Comparison of ENCODE assay signal across 8 mouse cellular contexts in genomic region chr13:46162025-46162374, GRCm38 (mm10).
A peak's percentile ranks its signal among the peaks of the same experiment; 100 is the strongest.
DNase-seq lines count a peak whose midpoint lies in the region; ATAC-seq and TF ChIP-seq lines count a peak whose summit lies in the region.

No protein-coding gene starts in this region.

- peak overlapping the region; percentile 42; the same call in 1 of the 2 replicates for H3K9ac ChIP-seq in embryonic facial prominence, embryonic 12.5 days
- no peak overlapping the region for H3K9ac ChIP-seq in kidney, embryonic 14.5 days (ENCODE audit: low read depth, low read length)
- H3K9ac ChIP-seq in limb, embryonic 14.5 days (ENCODE audit: low read depth, low read length, severe bottlenecking): peak overlapping the region; percentile 45

- H3K4me1 ChIP-seq in embryonic facial prominence, embryonic 12.5 days: peaks cover 14% of the 10 kb centered on the region
- H3K4me1 ChIP-seq in heart, embryonic 10.5 days: peaks cover 9% of the 10 kb centered on the region; the same call in 1 of the 2 replicates
- H3K4me1 ChIP-seq in kidney, embryonic 14.5 days (ENCODE audit: control insufficient read depth, insufficient read depth, low read length): peaks cover 5% of the 10 kb centered on the region; the same call in 1 of the 2 replicates
- peaks cover 9% of the 10 kb centered on the region for H3K4me1 ChIP-seq in limb, embryonic 14.5 days (ENCODE audit: control insufficient read depth, insufficient read depth, low read length)

- WGBS in embryonic facial prominence, embryonic 12.5 days: 3% methylated on average over 10 of the region's 10 CpGs
- WGBS in heart, embryonic 10.5 days: 5% methylated on average over 10 of the region's 10 CpGs
- WGBS in kidney, embryonic 14.5 days: under 1% methylated on average over 10 of the region's 10 CpGs
- WGBS in limb, embryonic 14.5 days: 3% methylated on average over 10 of the region's 10 CpGs

- no peaks in the 10 kb centered on the region for H3K9me3 ChIP-seq in embryonic facial prominence, embryonic 12.5 days
- H3K9me3 ChIP-seq in heart, embryonic 10.5 days: no peaks in the 10 kb centered on the region
- no peaks in the 10 kb centered on the region for H3K9me3 ChIP-seq in kidney, embryonic 14.5 days (ENCODE audit: control insufficient read depth, low read length)
- H3K9me3 ChIP-seq in limb, embryonic 14.5 days (ENCODE audit: control insufficient read depth, low read length): no peaks in the 10 kb centered on the region

- DNase-seq in 3134 (ENCODE audit: extremely low read depth, insufficient read length, low spot score): peak; percentile 35
- DNase-seq in adrenal gland, postnatal 25 days: peak; percentile 64
- peak; percentile 87 for DNase-seq in heart, embryonic 10.5 days (ENCODE audit: low spot score)
- peak; percentile 79 for DNase-seq in limb, embryonic 14.5 days (ENCODE audit: low spot score)
- DNase-seq in splenic B cell, adult 2 months (ENCODE audit: low read depth, low spot score): peak; percentile 74

- TF ChIP-seq POLR2A in limb, embryonic 14.5 days (IDR thresholded peaks at IDR 0.05; ENCODE audit: borderline replicate concordance, extremely low read depth, insufficient read depth, insufficient read length): no peak
- TF ChIP-seq POLR2A in myocyte (IDR thresholded peaks at IDR 0.05; ENCODE audit: insufficient read length, low read depth): no peak

- no peak overlapping the region for H3ac ChIP-seq in myocyte (ENCODE audit: control insufficient read depth, insufficient read length)

- H3K4me3 ChIP-seq in embryonic facial prominence, embryonic 12.5 days: peak overlapping the region; percentile 29
- peak overlapping the region; percentile 27 for H3K4me3 ChIP-seq in heart, embryonic 10.5 days
- H3K4me3 ChIP-seq in kidney, embryonic 14.5 days (ENCODE audit: low read length): peak overlapping the region; percentile 24
- peak overlapping the region; percentile 31 for H3K4me3 ChIP-seq in limb, embryonic 14.5 days (replicated peaks; ENCODE audit: low read length)
- H3K4me3 ChIP-seq in myocyte: no peak overlapping the region

- no peak overlapping the region for H3K27ac ChIP-seq in embryonic facial prominence, embryonic 12.5 days
- H3K27ac ChIP-seq in heart, embryonic 10.5 days: no peak overlapping the region
- H3K27ac ChIP-seq in kidney, embryonic 14.5 days (ENCODE audit: low read depth, low read length): no peak overlapping the region
- H3K27ac ChIP-seq in limb, embryonic 14.5 days (replicated peaks; ENCODE audit: low read depth, low read length): no peak overlapping the region

- peak; percentile 68; the same call in 1 of the 2 replicates for ATAC-seq in embryonic facial prominence, embryonic 12.5 days (ENCODE audit: insufficient number of reproducible peaks, insufficient read depth, low FRiP score, low TSS enrichment)
- ATAC-seq in kidney, embryonic 14.5 days (ENCODE audit: low FRiP score, low TSS enrichment): peak; percentile 52; the same call in 1 of the 2 replicates
- peak; percentile 77 for ATAC-seq in limb, embryonic 14.5 days (ENCODE audit: low FRiP score, low read depth)

- H3K36me3 ChIP-seq in embryonic facial prominence, embryonic 12.5 days: no peaks in the 10 kb centered on the region
- H3K36me3 ChIP-seq in heart, embryonic 10.5 days: no peaks in the 10 kb centered on the region
- no peaks in the 10 kb centered on the region for H3K36me3 ChIP-seq in kidney, embryonic 14.5 days (ENCODE audit: control insufficient read depth, insufficient read depth, low read length)
- H3K36me3 ChIP-seq in limb, embryonic 14.5 days (ENCODE audit: control insufficient read depth, insufficient read depth, low read length): no peaks in the 10 kb centered on the region
- H3K36me3 ChIP-seq in myocyte (ENCODE audit: control insufficient read depth, insufficient read depth): no peaks in the 10 kb centered on the region
- no peaks in the 10 kb centered on the region for H3K36me3 ChIP-seq in splenic B cell, adult 2 months (ENCODE audit: control insufficient read depth, insufficient read depth, low read length, poor library complexity, severe bottlenecking)

- H3K4me2 ChIP-seq in embryonic facial prominence, embryonic 12.5 days (replicated peaks): peak overlapping the region; percentile 53
- peak overlapping the region; percentile 46 for H3K4me2 ChIP-seq in kidney, embryonic 14.5 days (replicated peaks; ENCODE audit: low read depth, low read length)
- peak overlapping the region; percentile 56 for H3K4me2 ChIP-seq in limb, embryonic 14.5 days (replicated peaks; ENCODE audit: low read depth, low read length, severe bottlenecking)
- peak overlapping the region; percentile 78 for H3K4me2 ChIP-seq in myocyte (ENCODE audit: low read depth)

- H3K27me3 ChIP-seq in embryonic facial prominence, embryonic 12.5 days: no peaks in the 10 kb centered on the region
- H3K27me3 ChIP-seq in heart, embryonic 10.5 days (ENCODE audit: insufficient read depth, poor library complexity, severe bottlenecking): no peaks in the 10 kb centered on the region
- no peaks in the 10 kb centered on the region for H3K27me3 ChIP-seq in kidney, embryonic 14.5 days (ENCODE audit: control insufficient read depth, insufficient read depth, low read length)
- H3K27me3 ChIP-seq in limb, embryonic 14.5 days (ENCODE audit: control insufficient read depth, insufficient read depth, low read length): no peaks in the 10 kb centered on the region
- no peaks in the 10 kb centered on the region for H3K27me3 ChIP-seq in myocyte (ENCODE audit: control insufficient read depth, insufficient read depth, insufficient read length)
- H3K27me3 ChIP-seq in splenic B cell, adult 2 months (ENCODE audit: control insufficient read depth, insufficient read depth, low read length, poor library complexity, severe bottlenecking): no peaks in the 10 kb centered on the region

- no peaks in the 10 kb centered on the region for H3K79me2 ChIP-seq in myocyte (ENCODE audit: control insufficient read depth, insufficient read depth)

TF ChIP-seq in myocyte, 11 proteins besides CTCF, POLR2A, EP300 and RAD21:
- TF ChIP-seq POLR2AphosphoS2 (IDR thresholded peaks at IDR 0.05; ENCODE audit: insufficient read length, low read depth): no peak
- no peak for TF ChIP-seq MAX (IDR thresholded peaks at IDR 0.05; ENCODE audit: low read depth)
- TF ChIP-seq TCF3 (IDR thresholded peaks at IDR 0.05; ENCODE audit: insufficient read length, low read depth): no peak
- no peak for TF ChIP-seq MYOG (IDR thresholded peaks at IDR 0.05; ENCODE audit: control insufficient read depth in 1 of 3, insufficient read depth in 1 of 3, insufficient read length in 2 of 3, low read depth in 2 of 3)
- TF ChIP-seq MYOD1 (IDR thresholded peaks at IDR 0.05; ENCODE audit: control insufficient read depth in 1 of 3, insufficient read length in 2 of 3, low read depth in 2 of 3): no peak
- TF ChIP-seq USF1 (IDR thresholded peaks at IDR 0.05; ENCODE audit: low read depth): no peak
- TF ChIP-seq SRF (IDR thresholded peaks at IDR 0.05; ENCODE audit: control insufficient read depth, insufficient read length, low read depth): no peak
- TF ChIP-seq TCF12 (IDR thresholded peaks at IDR 0.05; ENCODE audit: insufficient read depth, poor library complexity, severe bottlenecking): no peak

Comparison
In these comparisons a context has a peak if more than half of its experiments do, and no peak if none do; other contexts are left out.
1. DNase-seq: peak in every context shown above with its lines; median percentile 87 in heart, embryonic 10.5 days; 79 in limb, embryonic 14.5 days; 74 in splenic B cell, adult 2 months; 64 in adrenal gland, postnatal 25 days; 35 in 3134.